Mouse (Mus musculus): ENCODE measurements around the gene Usp39.

Gene Usp39

GRCm38 (mm10) chr6:72345074-72345567, at the start of gene Usp39:
Gene Usp39 (minus strand): TSS chr6:72345184.
- peak; percentile 86 to 87 for DNase-seq (ENCODE audit: low spot score in 2 of 2)

DNA sequence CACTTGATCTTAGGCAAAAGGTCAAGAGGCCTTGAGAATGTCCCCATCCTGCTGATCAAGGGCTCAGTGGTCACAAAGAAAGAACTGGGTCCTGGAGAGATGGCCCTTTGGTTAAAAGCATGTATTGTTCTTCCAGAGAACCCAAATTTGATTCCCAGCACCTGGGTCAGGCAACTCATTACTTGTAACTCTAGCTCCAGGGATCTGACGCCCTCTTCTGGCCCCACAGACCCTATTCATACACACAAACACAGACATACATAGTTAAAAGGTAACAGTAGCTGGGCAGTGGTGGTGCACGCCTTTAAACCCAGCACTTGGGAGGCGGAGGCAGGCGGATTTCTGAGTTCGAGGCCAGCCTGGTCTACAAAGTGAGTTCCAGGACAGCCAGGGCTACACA, 47.4 kb upstream of the Usp39 start:
- DNase-seq (ENCODE audit: low spot score in 2 of 2) = no peak

DNA sequence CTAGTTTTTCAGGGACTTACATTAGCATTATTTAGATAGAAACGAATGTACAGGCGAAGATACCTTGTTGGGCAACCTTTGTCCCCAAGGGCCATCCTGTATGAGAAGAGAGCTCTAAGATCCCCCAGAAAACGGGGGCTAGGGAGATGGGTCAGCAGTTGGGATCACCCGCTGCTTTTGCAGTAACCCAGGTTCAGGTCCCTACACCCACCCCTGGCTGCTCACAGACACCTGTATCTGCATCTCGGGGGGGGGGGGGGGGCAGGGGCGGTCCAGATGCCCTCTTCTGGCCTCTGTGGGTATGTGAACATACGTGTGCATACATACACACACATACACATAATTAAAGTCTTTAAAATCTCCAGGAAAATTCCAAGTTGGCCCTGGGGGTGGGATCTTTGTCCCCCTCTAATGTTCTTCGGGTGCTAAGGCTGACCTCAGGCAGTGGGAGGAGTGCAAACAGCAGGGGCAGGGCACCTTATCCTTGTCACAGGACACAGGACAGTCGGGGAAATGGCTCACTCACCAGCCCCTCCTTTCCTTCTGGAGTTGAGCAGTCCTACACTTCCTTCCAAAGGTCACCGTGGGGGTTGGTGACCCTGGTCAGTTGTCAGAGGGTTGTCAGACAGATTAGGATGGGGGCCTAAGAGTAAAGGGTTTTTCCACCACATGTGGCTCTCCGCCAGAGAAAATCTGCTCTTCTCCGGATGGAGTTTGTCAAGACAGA, 46.0 kb upstream of the Usp39 start:
- DNase-seq (ENCODE audit: low spot score in 2 of 2) = no peak

DNA sequence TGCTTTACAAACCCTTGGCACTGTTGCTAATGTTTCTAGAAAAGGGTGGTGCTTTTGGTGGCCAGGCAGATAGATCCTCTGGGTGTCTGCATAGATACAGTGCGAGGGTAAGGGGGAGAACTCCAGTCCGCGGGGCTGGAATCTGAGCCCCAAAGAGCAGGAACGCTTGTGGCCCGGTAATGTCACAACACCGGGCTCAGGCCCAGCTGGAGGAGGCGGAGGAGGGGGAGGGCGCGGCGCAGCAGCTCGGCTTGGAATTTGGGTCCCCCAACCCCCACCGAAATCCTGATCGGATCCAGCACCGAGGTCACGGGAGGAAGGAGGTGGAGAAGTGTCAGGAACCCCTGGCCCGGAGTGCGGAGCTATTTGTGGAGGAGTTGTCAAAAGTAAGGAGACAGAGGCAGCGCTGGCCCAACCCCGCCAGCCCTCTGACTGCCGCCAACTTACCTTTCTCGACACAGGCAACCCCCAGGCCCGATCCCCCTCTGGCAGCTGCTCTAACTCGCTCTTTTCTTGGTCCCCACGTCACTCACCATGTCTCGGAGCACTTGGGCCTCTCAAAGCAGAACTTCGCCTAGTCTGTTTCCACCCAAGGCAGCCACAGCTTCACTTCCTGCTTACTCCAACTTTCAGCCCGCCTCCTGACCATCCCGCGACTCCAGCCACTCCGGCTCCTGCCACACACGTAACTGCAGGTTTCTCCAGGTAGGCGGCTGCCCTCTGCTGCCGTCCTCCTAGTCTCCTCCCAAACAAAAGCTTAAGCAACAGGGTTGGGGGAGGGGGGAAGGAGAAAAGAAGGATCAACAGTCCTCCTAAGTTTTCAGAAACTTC, 45.2 kb upstream of the Usp39 start, which contains the start of gene Vamp8:
Gene Vamp8 (minus strand): TSS at position 763 of the 831 bp plus-strand sequence.
- peak; percentile 60 to 63 for DNase-seq (ENCODE audit: low spot score in 2 of 2)

DNA sequence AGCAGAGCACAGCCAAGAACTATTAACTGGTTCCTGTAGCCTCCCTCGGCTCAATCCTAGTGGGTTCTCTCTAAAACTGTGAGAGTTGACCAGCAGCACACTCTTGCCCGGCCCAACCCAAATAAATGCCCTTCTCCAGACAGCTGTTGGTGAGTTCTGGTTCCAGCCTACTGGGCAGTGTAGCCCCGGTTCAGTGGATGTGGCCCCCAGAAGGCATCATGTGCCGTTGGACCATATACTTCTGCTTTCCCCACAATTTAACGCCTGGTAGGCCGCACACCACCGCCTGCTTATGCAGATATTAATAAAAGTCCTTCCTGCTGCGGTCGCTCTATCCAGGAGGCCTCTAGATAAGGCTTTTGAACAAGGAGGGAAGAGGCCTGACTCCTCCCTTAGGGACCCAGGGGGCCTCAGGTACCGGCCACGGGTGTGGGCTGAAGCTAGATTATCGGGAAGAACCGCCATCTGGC, 44.5 kb upstream of the Usp39 start:
- no peak for DNase-seq (ENCODE audit: low spot score in 2 of 2)

GRCm38 (mm10) chr6:72388791-72389329, 43.9 kb upstream of the Usp39 start:
- DNase-seq (ENCODE audit: low spot score in 2 of 2) = no peak

- DNase-seq (ENCODE audit: low spot score in 2 of 2) = no peak
These were observed 43.3 kb upstream of the Usp39 start for GRCm38 (mm10) chr6:72388266-72388665.

- no peak for DNase-seq (ENCODE audit: low spot score in 2 of 2)
These were observed 42.8 kb upstream of the Usp39 start for GRCm38 (mm10) chr6:72387816-72388215.

GRCm38 (mm10) chr6:72386561-72386960, 41.6 kb upstream of the Usp39 start:
- no peak for DNase-seq (ENCODE audit: low spot score in 2 of 2)

DNA sequence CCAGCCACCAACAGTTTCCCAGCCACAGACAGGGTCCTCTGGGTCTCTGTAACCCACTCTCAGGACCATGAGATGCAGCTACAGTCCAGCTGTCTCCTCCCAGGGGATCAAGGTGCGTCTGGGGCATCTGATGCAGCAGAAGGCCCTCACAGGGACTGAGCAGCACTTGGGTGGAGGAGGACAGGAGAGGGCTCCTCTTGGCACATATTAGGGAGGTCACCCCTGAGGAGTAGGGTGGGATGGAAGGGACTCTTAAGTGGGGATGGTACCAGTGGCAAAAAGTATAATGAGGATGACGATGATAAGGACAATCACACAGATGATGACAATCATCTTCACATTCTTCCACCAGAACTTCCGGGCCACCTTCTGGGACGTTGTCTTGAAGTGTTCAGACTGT, 40.3 kb upstream of the Usp39 start:
- DNase-seq (ENCODE audit: low spot score in 2 of 2) = no peak

DNA sequence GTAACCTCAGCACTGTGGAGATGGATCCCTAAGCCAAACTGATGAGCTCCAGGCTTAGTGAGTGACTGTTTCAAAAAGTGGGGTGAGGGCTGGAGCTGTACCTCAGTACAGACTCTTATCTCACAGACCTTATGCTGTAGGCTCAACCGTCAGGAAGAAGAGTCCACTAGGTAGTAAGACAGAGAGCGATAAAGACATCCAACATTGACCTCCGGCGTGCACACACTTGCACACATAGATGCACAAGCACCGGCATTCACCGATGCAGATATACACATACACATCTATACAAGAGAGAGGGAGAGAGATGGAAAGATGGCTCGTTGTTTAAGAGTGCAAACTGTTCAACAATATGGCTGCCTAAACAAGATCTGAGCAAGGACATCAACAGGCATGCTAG, 39.0 kb upstream of the Usp39 start:
- DNase-seq (ENCODE audit: low spot score in 2 of 2) = no peak

GRCm38 (mm10) chr6:72383142-72383820, 38.3 kb upstream of the Usp39 start:
- DNase-seq (ENCODE audit: low spot score in 2 of 2) = no peak

GRCm38 (mm10) chr6:72382494-72382893, 37.5 kb upstream of the Usp39 start:
- no peak for DNase-seq (ENCODE audit: low spot score in 2 of 2)

- peak; percentile 89 to 91 for DNase-seq (ENCODE audit: low spot score in 2 of 2)
These were observed 35.3 kb upstream of the Usp39 start, which contains the start of gene Vamp5 for GRCm38 (mm10) chr6:72380131-72380770. Gene Vamp5 (minus strand): TSS chr6:72380468.

DNA sequence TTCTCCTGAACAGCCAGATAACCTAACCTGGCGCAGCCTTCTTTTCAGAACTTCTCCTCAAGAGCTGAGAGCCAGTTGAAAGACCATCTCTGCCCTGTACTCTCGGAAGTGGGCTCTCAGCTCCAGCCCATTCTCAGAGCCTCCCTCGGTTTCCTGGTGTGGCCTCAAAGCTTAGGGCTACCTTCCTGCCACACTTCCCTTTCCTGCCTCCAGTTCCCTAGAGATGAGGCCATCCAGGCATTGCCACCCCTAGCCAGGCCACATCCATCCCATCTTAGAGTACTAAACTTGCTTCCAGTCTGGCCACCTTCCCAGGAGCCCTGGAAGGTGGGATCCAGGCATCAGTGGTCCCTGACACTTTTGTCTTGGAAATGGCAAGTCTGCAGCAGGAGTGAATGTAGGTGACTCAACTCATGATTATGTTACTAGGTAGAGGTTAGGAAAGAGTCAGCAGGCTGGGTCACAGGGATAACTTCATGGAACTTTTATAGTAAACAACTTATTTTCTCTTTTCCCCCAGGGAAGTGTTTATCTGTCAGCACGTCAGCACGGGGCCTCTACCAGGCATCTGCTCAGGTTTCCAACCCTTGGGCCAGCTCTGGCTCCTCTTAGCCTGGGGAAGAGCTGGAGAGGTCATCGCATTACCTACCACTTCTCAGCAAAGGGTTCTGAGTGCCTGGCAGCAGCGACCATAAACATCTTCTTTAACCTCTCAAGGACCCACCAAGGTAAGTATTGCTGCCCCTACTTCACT, 34.6 kb upstream of the Usp39 start:
- no peak for DNase-seq (ENCODE audit: low spot score in 2 of 2)

DNA sequence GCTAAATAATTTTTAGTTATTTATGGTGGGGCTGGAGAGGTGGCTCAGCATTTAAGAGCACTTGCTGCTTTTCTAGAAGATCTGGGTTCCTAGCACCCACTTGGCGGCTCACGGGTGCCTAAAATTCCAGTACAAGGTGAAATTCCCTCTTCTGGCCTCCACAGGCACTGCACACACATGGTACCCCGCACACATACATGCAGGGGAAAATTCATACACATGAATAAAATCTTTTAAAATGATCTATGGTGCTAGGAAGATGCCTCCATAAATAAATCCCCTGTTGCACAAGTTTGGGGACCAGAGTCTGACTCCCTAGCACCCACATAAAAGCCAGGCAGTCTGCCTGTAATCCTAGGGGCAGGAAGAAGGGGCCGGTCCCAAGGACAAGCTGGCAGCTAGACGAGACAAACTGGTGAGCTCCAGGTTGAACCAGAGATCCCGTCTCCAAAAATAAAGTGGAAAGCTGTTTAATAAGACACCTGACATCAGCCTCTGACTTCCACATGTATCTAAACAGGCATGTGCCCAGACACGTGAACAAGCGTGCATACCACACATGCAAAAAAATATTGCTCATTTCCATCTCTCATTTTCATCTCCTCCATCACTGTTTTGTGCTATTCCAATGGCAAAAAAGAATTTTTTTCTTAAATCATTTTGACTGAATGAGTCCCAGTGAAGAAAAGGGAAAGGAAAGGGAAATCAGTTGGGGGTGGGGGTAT, 33.7 kb upstream of the Usp39 start:
- DNase-seq (ENCODE audit: low spot score in 2 of 2) = no peak

DNA sequence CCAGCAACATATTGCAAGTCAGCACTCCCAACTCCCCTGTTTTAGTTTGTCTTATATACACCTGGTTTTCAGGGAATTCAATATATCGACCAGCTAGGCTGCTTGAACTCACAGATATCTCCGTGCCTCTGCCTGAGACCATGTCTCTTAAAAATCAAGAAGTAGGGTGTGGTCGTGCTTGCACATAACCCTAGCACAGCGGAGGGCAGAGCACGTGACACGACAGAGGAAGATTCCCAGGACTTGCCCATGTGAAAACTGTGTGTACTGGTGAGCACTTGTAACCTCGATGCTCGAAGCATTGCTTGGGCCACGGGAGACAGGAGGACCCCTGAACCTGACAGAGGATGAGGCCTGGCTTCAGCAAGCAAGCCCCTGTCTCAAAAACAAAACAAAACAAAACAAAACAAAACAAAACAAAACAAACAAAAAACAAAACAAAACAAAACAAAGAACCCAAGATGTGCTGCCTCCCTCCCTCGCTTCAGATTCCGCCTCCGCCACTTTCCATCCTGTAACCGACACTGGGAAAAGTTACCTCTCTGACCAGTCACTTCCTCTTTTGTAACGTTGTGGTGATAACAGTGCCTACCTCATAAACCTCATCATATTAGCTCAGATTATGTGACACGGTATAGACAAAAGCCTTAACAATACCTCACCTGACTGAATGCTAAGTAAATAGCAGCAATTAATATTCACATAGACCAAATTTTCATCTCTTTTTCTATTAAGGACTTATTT, 30.0 kb upstream of the Usp39 start:
- no peak for DNase-seq (ENCODE audit: low spot score in 2 of 2)

DNA sequence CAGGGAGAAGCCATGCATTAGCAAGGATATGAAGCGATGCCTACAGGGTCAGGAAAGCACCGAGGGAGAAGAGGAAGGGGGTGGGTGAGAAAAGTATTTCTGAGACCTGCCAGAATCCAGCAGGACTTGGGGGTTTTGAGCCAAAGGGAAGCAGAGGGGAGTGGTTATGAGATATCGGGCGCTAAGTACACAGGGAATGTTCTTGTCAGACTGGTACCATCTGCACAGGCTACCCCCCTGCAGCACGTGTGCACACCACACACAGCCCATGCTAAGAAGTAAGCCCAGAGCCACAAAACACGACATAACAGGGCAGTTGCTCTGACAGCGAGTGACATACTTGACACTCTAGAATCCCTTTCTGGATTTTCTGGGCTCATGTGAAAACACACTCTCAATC, 29.2 kb upstream of the Usp39 start:
- DNase-seq (ENCODE audit: low spot score in 2 of 2) = no peak

DNA sequence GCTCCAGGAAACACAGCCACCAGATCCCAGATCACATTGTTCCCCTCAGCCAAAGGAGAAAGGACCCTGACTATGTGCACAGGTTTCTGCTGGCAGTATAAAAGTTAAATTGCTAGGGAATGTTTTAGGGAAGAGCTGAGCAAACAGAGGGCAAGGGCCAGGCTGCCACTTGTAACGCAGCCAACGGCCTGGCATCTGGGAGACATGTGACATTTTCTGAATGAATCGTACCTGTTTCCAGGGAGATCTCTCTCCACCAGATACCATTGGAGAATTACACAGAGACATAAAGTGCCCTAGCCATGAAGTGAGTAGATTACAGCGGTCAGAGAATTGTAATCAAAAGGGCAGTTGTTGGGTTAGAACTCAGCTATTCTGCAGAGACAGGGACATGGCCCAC, 28.2 kb upstream of the Usp39 start:
- DNase-seq (ENCODE audit: low spot score in 2 of 2) = no peak

Measured in spleen, postnatal 14 days (tissue).